Mouse (Mus musculus) kidney, adult 2 months (tissue): ENCODE data around the gene B4gat1.

Source experiments
- CTCF ChIP-seq: fragments of 200-500 bp; conservative IDR thresholded peaks from 2 replicates; pipeline ENCODE4 v1.5.1; 2011; ENCODE audit warnings: low read depth, mild to moderate bottlenecking, control low read depth, low read length, moderate library complexity, mixed read lengths; ENCODE audit not compliant: insufficient read depth, insufficient read length
- POLR2A ChIP-seq: fragments of 200-500 bp; IDR thresholded peaks from one replicate; pipeline ENCODE4 v1.6.1; 2011; ENCODE audit warnings: low read depth, low read length, control low read depth

- TF ChIP-seq CTCF: no peak
- no peak for TF ChIP-seq POLR2A
Observed at GRCm38 (mm10) chr19:5021416-5021815, 17.2 kb upstream of the B4gat1 start.
